8 mouse cellular contexts compared by ENCODE assay signal in the genomic region with DNA sequence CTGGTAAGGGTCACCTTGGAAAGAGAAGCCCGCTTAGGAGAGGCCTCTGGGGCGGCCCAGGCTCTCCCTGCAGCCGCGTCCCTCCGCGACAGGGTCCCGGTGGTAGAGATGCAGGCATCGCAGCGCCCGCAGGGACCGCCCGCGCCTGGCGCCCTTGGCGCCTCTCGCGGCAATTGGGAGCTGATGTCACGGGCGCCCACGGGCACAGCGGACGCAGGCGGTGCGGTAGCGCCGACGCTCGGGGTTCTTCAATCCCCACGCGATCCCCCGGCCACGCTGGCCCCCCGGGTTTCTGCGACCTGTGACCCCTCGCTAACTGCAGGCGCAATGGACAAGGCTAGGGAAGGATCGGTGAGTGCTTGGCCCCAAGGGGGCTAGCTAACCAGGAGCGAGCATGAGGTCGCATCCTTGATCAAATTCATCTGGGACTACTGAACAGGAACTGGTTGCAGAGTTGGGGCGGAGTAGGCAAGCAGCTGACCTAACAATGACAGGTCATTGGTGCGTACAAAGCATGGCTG. TPM values are rescaled to one million over a fixed set of nuclear protein-coding genes. Genes with fewer than 3 reads are reported as not detected.
DNase-seq lines count a peak whose midpoint lies in the region; ATAC-seq lines count a peak whose summit lies in the region.

No protein-coding gene starts in this region.

- H3K27ac ChIP-seq in midbrain, embryonic 15.5 days, result no peak overlapping the region

- peaks cover 21% of the 10 kb centered on the region for H3K4me1 ChIP-seq in midbrain, embryonic 15.5 days

- 1% methylated on average over 41 of the region's 41 CpGs for WGBS in midbrain, embryonic 15.5 days

- H3K9me3 ChIP-seq in midbrain, embryonic 15.5 days, result no peaks in the 10 kb centered on the region

- ATAC-seq in granulocyte monocyte progenitor cell, adult 5-6 weeks (replicated peaks; ENCODE audit: poor library complexity, severe bottlenecking), result peak; percentile 36
- ATAC-seq in midbrain, embryonic 15.5 days (replicated peaks), result peak; percentile 22

- H3K27me3 ChIP-seq in midbrain, embryonic 15.5 days (replicated peaks), result no peaks in the 10 kb centered on the region

- H3K9ac ChIP-seq in midbrain, embryonic 15.5 days, result peak overlapping the region; percentile 21

- no peaks in the 10 kb centered on the region for H3K36me3 ChIP-seq in midbrain, embryonic 15.5 days (replicated peaks)

- H3K4me2 ChIP-seq in midbrain, embryonic 15.5 days, result peak overlapping the region; percentile 53

- peak overlapping the region; percentile 28 for H3K4me3 ChIP-seq in midbrain, embryonic 15.5 days

- DNase-seq in adrenal gland, adult (ENCODE audit: inconsistent age in 2 of 2, low spot score in 1 of 2), result peak; percentile 34 to 68
- no peak for DNase-seq in adrenal gland, postnatal 25 days
- DNase-seq in Muller cell, postnatal 12 days (ENCODE audit: inconsistent ontology term), result peak; percentile 54
- peak; percentile 69 for DNase-seq in layer of hippocampus, adult 9-11 months
- DNase-seq in ovary, postnatal 36 days (ENCODE audit: low spot score), result no peak
- DNase-seq in urinary bladder, adult 2 months (ENCODE audit: low spot score), result no peak

RNA-seq across cellular contexts. Expression of gene Rtkn, which starts 7.0 kb away (rescaled TPM):
- 17.6 and 22.6 TPM in 2 replicates for total RNA-seq in adrenal gland, postnatal 25 days (2021)
- total RNA-seq in granulocyte monocyte progenitor cell, adult 5-6 weeks (2014; fragmentation: Nextera tagmentation), result 5.1 and 8.7 TPM in 2 replicates
- total RNA-seq in granulocyte monocyte progenitor cell, adult 5-6 weeks (2017), result 2.1 and 5.0 TPM in 2 replicates
- 10.9 and 15.3 TPM in 2 replicates for polyA plus RNA-seq in midbrain, embryonic 15.5 days (2015; fragmentation: Nextera tagmentation; extraction: Ambion mirVana)
- polyA plus RNA-seq in urinary bladder, adult 2 months (2012; rRNA removed), result 20.7 and 22.1 TPM in 2 replicates

RNA-seq across cellular contexts. Expression of gene Wdr54, which starts 13.9 kb away (rescaled TPM):
- 1.2 and 5.1 TPM in 2 replicates for total RNA-seq in adrenal gland, postnatal 25 days (2021)
- total RNA-seq in granulocyte monocyte progenitor cell, adult 5-6 weeks (2014; fragmentation: Nextera tagmentation), result not detected in 2 replicates
- total RNA-seq in granulocyte monocyte progenitor cell, adult 5-6 weeks (2017), result 0.04 TPM in 1 of 2 replicates, not detected in the other
- polyA plus RNA-seq in midbrain, embryonic 15.5 days (2015; fragmentation: Nextera tagmentation; extraction: Ambion mirVana), result 20.8 and 21.6 TPM in 2 replicates
- polyA plus RNA-seq in urinary bladder, adult 2 months (2012; rRNA removed), result 4.9 and 5.6 TPM in 2 replicates

RNA-seq across cellular contexts. Expression of gene 1700003E16Rik, which starts 13.9 kb away (rescaled TPM):
- 0.61 and 1.2 TPM in 2 replicates for total RNA-seq in adrenal gland, postnatal 25 days (2021)
- 0.51 TPM in 1 of 2 replicates, not detected in the other for total RNA-seq in granulocyte monocyte progenitor cell, adult 5-6 weeks (2014; fragmentation: Nextera tagmentation)
- not detected in 2 replicates for total RNA-seq in granulocyte monocyte progenitor cell, adult 5-6 weeks (2017)
- 9.5 and 12.0 TPM in 2 replicates for polyA plus RNA-seq in midbrain, embryonic 15.5 days (2015; fragmentation: Nextera tagmentation; extraction: Ambion mirVana)
- 1.2 and 1.5 TPM in 2 replicates for polyA plus RNA-seq in urinary bladder, adult 2 months (2012; rRNA removed)

RNA-seq across cellular contexts. Expression of gene Ino80b, which starts 17.0 kb away (rescaled TPM):
- 24.3 and 31.3 TPM in 2 replicates for total RNA-seq in adrenal gland, postnatal 25 days (2021)
- 17.2 and 22.8 TPM in 2 replicates for total RNA-seq in granulocyte monocyte progenitor cell, adult 5-6 weeks (2014; fragmentation: Nextera tagmentation)
- total RNA-seq in granulocyte monocyte progenitor cell, adult 5-6 weeks (2017), result 32.9 and 47.6 TPM in 2 replicates
- 13.6 and 15.1 TPM in 2 replicates for polyA plus RNA-seq in midbrain, embryonic 15.5 days (2015; fragmentation: Nextera tagmentation; extraction: Ambion mirVana)
- 25.2 and 25.5 TPM in 2 replicates for polyA plus RNA-seq in urinary bladder, adult 2 months (2012; rRNA removed)

RNA-seq across cellular contexts. Expression of gene Wbp1, which starts 20.9 kb away (rescaled TPM):
- 92.3 and 118 TPM in 2 replicates for total RNA-seq in adrenal gland, postnatal 25 days (2021)
- total RNA-seq in granulocyte monocyte progenitor cell, adult 5-6 weeks (2014; fragmentation: Nextera tagmentation), result 31.4 and 38.9 TPM in 2 replicates
- 77.6 and 91.3 TPM in 2 replicates for total RNA-seq in granulocyte monocyte progenitor cell, adult 5-6 weeks (2017)
- polyA plus RNA-seq in midbrain, embryonic 15.5 days (2015; fragmentation: Nextera tagmentation; extraction: Ambion mirVana), result 176 and 196 TPM in 2 replicates
- 85.6 and 89.2 TPM in 2 replicates for polyA plus RNA-seq in urinary bladder, adult 2 months (2012; rRNA removed)

Comparison
In these comparisons a context has a peak if more than half of its experiments do, and no peak if none do; other contexts are left out.
1. DNase-seq: peak in adrenal gland, adult (2 of 2), Muller cell, postnatal 12 days (single experiment) and layer of hippocampus, adult 9-11 months (single experiment); none in adrenal gland, postnatal 25 days (single experiment), ovary, postnatal 36 days (single experiment) and urinary bladder, adult 2 months (single experiment).